Mouse (Mus musculus) heart, adult 2 months (tissue): ENCODE data around the gene Csnk1d.

Experiments used
- CTCF ChIP-seq: fragments of 200-600 bp; IDR thresholded peaks from 2 replicates; pipeline ENCODE4 v1.8.1; 2022; ENCODE audit warnings: antibody characterized with exemption, mild to moderate bottlenecking, moderate library complexity
- EP300 ChIP-seq: fragments of 200-500 bp; IDR thresholded peaks from 2 replicates; pipeline ENCODE4 v1.6.1; 2011; ENCODE audit warnings: low read depth, low read length, control low read depth; ENCODE audit not compliant: insufficient read depth
- POLR2A ChIP-seq: fragments of 200-500 bp; IDR thresholded peaks from 2 replicates; pipeline ENCODE4 v1.6.1; 2011; ENCODE audit warnings: mild to moderate bottlenecking, low read depth, low read length, control low read depth; ENCODE audit not compliant: insufficient read depth

GRCm38 (mm10) chr11:120964195-120965157 is 26.7 kb downstream of the Csnk1d start:
- TF ChIP-seq CTCF (no peak), POLR2A (no peak), EP300 (no peak)
